Mouse (Mus musculus): Measurements from ENCODE around the gene Inca1. TPM values are rescaled to one million over a fixed set of nuclear protein-coding genes. Genes with fewer than 3 reads are reported as not detected.

The Inca1 gene
- polyA plus RNA-seq, 1 experiment: 4.0 TPM

DNA sequence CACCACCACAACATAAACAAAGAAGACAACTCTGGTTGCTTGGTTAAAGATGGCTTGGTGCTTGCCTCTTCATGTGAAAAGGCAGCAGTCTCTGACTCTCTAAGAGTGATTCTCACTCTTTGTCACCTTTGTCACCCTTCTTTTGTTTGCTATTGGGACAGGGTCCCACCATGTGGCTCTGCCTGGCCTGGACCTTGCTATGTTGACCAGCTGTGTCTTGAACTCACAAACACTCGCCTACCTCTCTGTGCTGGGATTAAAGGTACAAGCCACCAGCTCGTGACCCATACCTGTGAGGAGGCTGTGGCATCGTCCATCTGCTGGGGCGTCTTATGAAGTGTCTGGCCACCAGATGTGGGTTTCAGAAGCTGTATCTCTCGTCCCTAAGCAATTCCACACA, 33.3 kb upstream of the Inca1 start:
- TF ChIP-seq CTCF (IDR thresholded peaks at IDR 0.05; ENCODE audit: borderline replicate concordance, insufficient read depth, low read depth, low read length): no peak
- TF ChIP-seq POLR2A (IDR thresholded peaks at IDR 0.05; ENCODE audit: borderline replicate concordance, insufficient read depth, low read length): no peak
- no peak overlapping the region for H3K4me3 ChIP-seq (replicated peaks; ENCODE audit: insufficient read depth, low read depth, low read length)
- H3K27me3 ChIP-seq (ENCODE audit: control insufficient read depth, insufficient read depth, low read length): no peaks in the 10 kb centered on the region
- H3K4me1 ChIP-seq (ENCODE audit: control insufficient read depth, insufficient read depth, low read length): 0 out of 2 replicates have a peak, but pooled peaks cover 5% of the 10 kb centered on the region
- no peak for DNase-seq
- H3K27ac ChIP-seq (ENCODE audit: insufficient read depth, low read length): no peak overlapping the region
- WGBS: 77% methylated on average over 5 of the region's 5 CpGs

DNA sequence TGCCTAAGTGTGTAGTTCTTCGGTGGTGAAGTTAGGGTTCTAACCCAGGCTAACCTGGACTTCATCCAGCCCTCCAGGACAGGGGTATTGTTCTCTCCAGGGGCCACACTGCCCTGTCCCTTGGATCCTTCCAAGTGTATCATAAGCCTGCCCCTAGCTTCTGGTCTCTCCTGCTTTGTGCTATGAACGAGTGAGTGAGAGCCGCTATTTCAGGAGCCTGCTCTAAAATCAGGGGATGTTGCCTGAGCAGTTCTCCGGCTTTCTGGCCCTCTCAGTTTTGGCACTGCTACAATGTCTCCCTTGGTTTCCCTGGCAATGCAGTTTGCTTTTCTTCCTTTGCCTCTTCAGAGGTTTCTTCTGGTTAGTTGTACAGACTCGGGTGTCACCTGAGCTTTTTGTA, 31.2 kb upstream of the Inca1 start:
- TF ChIP-seq POLR2A (IDR thresholded peaks at IDR 0.05; ENCODE audit: borderline replicate concordance, insufficient read depth, low read length) (no peak), CTCF (IDR thresholded peaks at IDR 0.05; ENCODE audit: borderline replicate concordance, insufficient read depth, low read depth, low read length) (no peak)
- Histone ChIP-seq H3K27ac (ENCODE audit: insufficient read depth, low read length) (peak overlapping the region; percentile 50; the same call in 1 of the 2 replicates), H3K4me1 (ENCODE audit: control insufficient read depth, insufficient read depth, low read length) (0 out of 2 replicates have a peak, but pooled peaks cover 5% of the 10 kb centered on the region), H3K4me3 (replicated peaks; ENCODE audit: insufficient read depth, low read depth, low read length) (no peak overlapping the region), H3K27me3 (ENCODE audit: control insufficient read depth, insufficient read depth, low read length) (no peaks in the 10 kb centered on the region)
- WGBS: 9% methylated on average over 5 of the region's 5 CpGs
- peak in 1 of 2 experiments; percentile 36 for DNase-seq

DNA sequence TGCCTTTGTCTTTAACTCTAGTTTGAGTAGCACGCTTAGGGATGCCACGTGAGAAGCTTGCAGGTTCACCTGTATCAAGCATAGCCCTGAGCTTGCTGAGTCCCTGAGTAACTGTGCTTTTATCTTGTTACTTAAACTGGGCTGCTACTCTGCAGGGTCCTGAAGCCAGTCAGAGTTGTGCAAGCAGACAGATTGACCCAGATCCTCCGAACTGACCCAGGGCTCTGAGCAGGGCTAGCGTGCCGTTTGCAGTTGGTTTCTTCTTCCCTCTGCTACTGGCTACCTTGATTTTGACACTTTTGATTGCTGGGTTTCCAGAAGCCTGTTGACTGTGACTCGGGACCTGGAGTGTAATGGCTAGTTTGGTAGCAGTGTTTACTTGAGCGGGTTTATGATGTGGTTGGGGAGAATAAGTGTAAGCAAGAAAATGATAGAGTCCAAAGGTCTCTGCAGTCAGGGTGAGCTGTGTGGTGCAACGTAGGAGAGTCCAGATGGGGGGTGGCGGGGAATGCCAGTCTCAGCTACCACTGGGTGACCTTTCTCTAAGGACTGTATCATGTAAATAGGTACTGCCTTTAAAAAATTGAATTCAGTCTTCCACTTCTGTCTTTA, 30.6 kb upstream of the Inca1 start:
- Histone ChIP-seq H3K4me1 (ENCODE audit: control insufficient read depth, insufficient read depth, low read length) (0 out of 2 replicates have a peak, but pooled peaks cover 5% of the 10 kb centered on the region), H3K27ac (ENCODE audit: insufficient read depth, low read length) (peak overlapping the region; percentile 50; the same call in 1 of the 2 replicates), H3K27me3 (ENCODE audit: control insufficient read depth, insufficient read depth, low read length) (no peaks in the 10 kb centered on the region), H3K4me3 (replicated peaks; ENCODE audit: insufficient read depth, low read depth, low read length) (no peak overlapping the region)
- no peak for DNase-seq
- WGBS: 75% methylated on average over 9 of the region's 9 CpGs
- TF ChIP-seq POLR2A (IDR thresholded peaks at IDR 0.05; ENCODE audit: borderline replicate concordance, insufficient read depth, low read length) (no peak), CTCF (IDR thresholded peaks at IDR 0.05; ENCODE audit: borderline replicate concordance, insufficient read depth, low read depth, low read length) (no peak)

DNA sequence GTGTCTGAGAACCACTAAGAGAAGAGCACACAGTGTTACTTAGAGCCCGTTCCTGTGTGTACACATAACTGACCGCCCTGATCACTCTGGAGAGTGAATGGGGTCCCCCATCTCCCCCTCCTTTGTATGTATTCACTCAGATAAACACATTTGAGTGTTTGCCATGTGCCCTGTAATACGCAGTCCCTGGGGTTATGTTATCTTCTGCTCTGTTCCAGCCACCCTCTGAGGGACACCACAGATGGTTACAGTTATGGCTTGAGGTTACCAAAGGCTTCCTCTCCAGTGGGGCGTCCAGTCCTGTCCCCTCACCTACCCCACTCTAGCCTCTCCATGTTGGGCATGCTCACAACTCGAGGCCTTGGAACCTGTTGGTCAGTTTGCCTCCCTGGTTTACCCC, 27.4 kb upstream of the Inca1 start:
- no peak for DNase-seq
- Histone ChIP-seq H3K4me3 (replicated peaks; ENCODE audit: insufficient read depth, low read depth, low read length) (no peak overlapping the region), H3K4me1 (ENCODE audit: control insufficient read depth, insufficient read depth, low read length) (0 out of 2 replicates have a peak, but pooled peaks cover 5% of the 10 kb centered on the region), H3K27me3 (ENCODE audit: control insufficient read depth, insufficient read depth, low read length) (no peaks in the 10 kb centered on the region), H3K27ac (ENCODE audit: insufficient read depth, low read length) (no peak overlapping the region)
- 90% methylated on average over 5 of the region's 5 CpGs for WGBS
- TF ChIP-seq POLR2A (IDR thresholded peaks at IDR 0.05; ENCODE audit: borderline replicate concordance, insufficient read depth, low read length): no peak
- TF ChIP-seq CTCF (IDR thresholded peaks at IDR 0.05; ENCODE audit: borderline replicate concordance, insufficient read depth, low read depth, low read length): no peak

DNA sequence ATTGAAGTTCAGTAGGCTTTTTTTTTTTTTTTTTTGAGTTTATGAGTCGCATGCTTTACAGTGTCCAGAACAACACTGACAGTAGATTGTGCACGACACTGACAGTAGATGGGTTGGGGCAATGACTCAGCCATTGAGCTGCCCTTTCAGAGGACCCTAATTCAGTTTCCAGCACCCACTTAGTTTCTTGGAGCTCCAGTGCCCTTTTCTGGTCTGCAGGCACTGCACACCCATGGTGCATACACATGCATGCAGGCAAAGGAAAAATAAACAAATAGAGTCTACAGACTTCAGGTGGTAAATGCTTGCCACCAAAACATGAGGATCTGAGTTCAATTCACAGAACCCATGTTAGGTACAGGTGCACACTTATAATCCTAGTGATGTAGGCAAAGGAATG, 26.6 kb upstream of the Inca1 start:
- TF ChIP-seq POLR2A (IDR thresholded peaks at IDR 0.05; ENCODE audit: borderline replicate concordance, insufficient read depth, low read length) (no peak), CTCF (IDR thresholded peaks at IDR 0.05; ENCODE audit: borderline replicate concordance, insufficient read depth, low read depth, low read length) (no peak)
- no peaks in the 10 kb centered on the region for H3K27me3 ChIP-seq (ENCODE audit: control insufficient read depth, insufficient read depth, low read length)
- no peak overlapping the region for H3K4me3 ChIP-seq (replicated peaks; ENCODE audit: insufficient read depth, low read depth, low read length)
- no peak overlapping the region for H3K27ac ChIP-seq (ENCODE audit: insufficient read depth, low read length)
- 88% methylated on average over 2 of the region's 2 CpGs for WGBS
- H3K4me1 ChIP-seq (ENCODE audit: control insufficient read depth, insufficient read depth, low read length): 0 out of 2 replicates have a peak, but pooled peaks cover 5% of the 10 kb centered on the region
- DNase-seq: no peak

DNA sequence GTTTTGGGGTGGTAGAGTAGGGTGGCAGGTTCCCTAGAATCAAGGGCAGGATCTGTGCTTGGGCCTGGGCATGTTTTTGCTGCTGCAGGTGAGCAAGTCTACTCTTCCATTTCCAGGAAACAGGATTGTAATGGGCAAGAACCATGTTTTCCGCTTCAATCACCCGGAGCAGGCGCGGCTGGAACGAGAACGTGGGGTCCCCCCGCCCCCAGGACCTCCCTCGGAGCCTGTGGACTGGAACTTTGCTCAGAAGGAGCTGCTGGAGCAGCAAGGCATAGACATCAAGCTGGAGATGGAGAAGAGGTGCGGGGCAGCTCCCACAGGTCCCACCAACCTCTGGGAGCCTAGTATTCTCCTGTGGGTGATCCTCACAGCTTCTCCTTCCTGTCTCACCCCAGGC, 24.8 kb upstream of the Inca1 start:
- no peak overlapping the region for H3K4me3 ChIP-seq (replicated peaks; ENCODE audit: insufficient read depth, low read depth, low read length)
- TF ChIP-seq CTCF (IDR thresholded peaks at IDR 0.05; ENCODE audit: borderline replicate concordance, insufficient read depth, low read depth, low read length): no peak
- no peak for TF ChIP-seq POLR2A (IDR thresholded peaks at IDR 0.05; ENCODE audit: borderline replicate concordance, insufficient read depth, low read length)
- 85% methylated on average over 9 of the region's 9 CpGs for WGBS
- H3K27ac ChIP-seq (ENCODE audit: insufficient read depth, low read length): no peak overlapping the region
- no peaks in the 10 kb centered on the region for H3K4me1 ChIP-seq (ENCODE audit: control insufficient read depth, insufficient read depth, low read length)
- H3K27me3 ChIP-seq (ENCODE audit: control insufficient read depth, insufficient read depth, low read length): no peaks in the 10 kb centered on the region
- DNase-seq: no peak

DNA sequence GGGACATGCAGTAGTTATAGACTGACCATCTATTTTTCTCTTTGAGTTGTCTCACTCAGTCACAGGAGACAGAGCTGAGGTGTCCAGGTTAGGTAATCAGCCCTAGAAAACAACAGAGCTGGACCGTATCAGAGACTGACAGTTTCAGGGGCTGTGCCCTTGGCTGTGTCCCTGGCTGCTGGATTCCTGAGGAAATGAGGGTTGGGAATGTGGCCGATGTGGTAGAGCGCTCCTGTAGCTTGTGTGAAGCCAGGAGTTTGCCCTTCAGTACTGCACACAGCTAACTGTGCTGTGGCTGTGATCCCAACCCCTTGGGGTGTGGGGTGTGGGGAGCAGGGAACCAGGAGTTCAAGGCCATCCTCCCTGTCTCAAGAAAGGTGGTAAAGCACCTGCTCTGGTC, 21.1 kb upstream of the Inca1 start:
- DNase-seq: no peak

DNA sequence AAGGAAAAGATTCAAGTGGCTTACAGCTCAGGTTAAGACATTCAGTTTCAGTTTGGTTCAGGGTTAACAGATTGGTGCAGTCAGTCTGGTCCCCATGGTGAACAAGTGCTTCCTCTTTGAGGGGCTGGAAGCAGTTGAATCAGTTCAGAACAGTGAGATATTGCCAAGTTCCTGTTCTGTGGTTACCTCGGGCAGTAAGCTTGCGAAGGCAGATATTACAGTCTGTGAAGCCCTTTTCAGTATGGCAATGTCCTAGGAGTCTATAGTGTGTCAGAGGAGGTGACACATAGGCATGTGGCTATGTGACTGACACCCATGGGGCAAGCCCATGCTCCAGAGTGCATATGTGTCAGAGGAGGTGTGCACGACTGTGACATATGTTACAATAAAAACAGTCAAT, 20.6 kb upstream of the Inca1 start:
- TF ChIP-seq CTCF (IDR thresholded peaks at IDR 0.05; ENCODE audit: borderline replicate concordance, insufficient read depth, low read depth, low read length) (no peak), POLR2A (IDR thresholded peaks at IDR 0.05; ENCODE audit: borderline replicate concordance, insufficient read depth, low read length) (no peak)
- Histone ChIP-seq H3K4me1 (ENCODE audit: control insufficient read depth, insufficient read depth, low read length) (no peaks in the 10 kb centered on the region), H3K27me3 (ENCODE audit: control insufficient read depth, insufficient read depth, low read length) (no peaks in the 10 kb centered on the region), H3K27ac (ENCODE audit: insufficient read depth, low read length) (no peak overlapping the region), H3K4me3 (replicated peaks; ENCODE audit: insufficient read depth, low read depth, low read length) (no peak overlapping the region)
- WGBS: 88% methylated on average over 3 of the region's 3 CpGs
- no peak for DNase-seq

More for the DNA sequence above, 21.1 kb upstream of the Inca1 start:
- Histone ChIP-seq H3K4me3 (replicated peaks; ENCODE audit: insufficient read depth, low read depth, low read length) (no peak overlapping the region), H3K27me3 (ENCODE audit: control insufficient read depth, insufficient read depth, low read length) (no peaks in the 10 kb centered on the region), H3K27ac (ENCODE audit: insufficient read depth, low read length) (no peak overlapping the region), H3K4me1 (ENCODE audit: control insufficient read depth, insufficient read depth, low read length) (no peaks in the 10 kb centered on the region)
- WGBS: 95% methylated on average over 3 of the region's 3 CpGs
- no peak for TF ChIP-seq POLR2A (IDR thresholded peaks at IDR 0.05; ENCODE audit: borderline replicate concordance, insufficient read depth, low read length)
- TF ChIP-seq CTCF (IDR thresholded peaks at IDR 0.05; ENCODE audit: borderline replicate concordance, insufficient read depth, low read depth, low read length): no peak

Measured in cerebellum, adult 2 months (tissue).